Mouse (Mus musculus) MEL (cell line): Measurements from ENCODE around the gene Fam171b. TPM values are rescaled to one million over a fixed set of nuclear protein-coding genes. Genes with fewer than 3 reads are reported as not detected.

Experiments
- DNase-seq: peaks from one replicate; pipeline ENCODE4 v3.0.0; 2011; ENCODE audit warnings: low read depth, low spot score
- H3K27ac ChIP-seq: 2 replicates; pipeline ENCODE4 v1.5.1; 2012; ENCODE audit warnings: low read depth, mild to moderate bottlenecking, control low read depth, low read length, moderate library complexity; ENCODE audit not compliant: control insufficient read depth
- H3K27me3 ChIP-seq, 2 experiments: fragments of 150-350 bp in 1 of 2; sonication (generic) in 1 of 2; 2 replicates each; pipeline ENCODE4 v1.6.1; 2012; ENCODE audit warnings: low read length in 2 of 2, mild to moderate bottlenecking in 2 of 2, improper control_type of control experiment in 1 of 2, moderate library complexity in 1 of 2; ENCODE audit not compliant: insufficient read depth in 2 of 2, control insufficient read depth in 1 of 2
- H3K36me3 ChIP-seq, 2 experiments: 2 replicates each; pipeline ENCODE4 v1.6.1; 2012 to 2014; ENCODE audit warnings: low read length in 2 of 2, improper control_type of control experiment in 1 of 2, inconsistent platforms in 1 of 2, mild to moderate bottlenecking in 1 of 2; ENCODE audit not compliant: insufficient read depth in 2 of 2, control insufficient read depth in 1 of 2
- H3K4me1 ChIP-seq, 2 experiments: fragments of 150-350 bp in 1 of 2; sonication (generic) in 1 of 2; 2 replicates each; pipeline ENCODE4 v1.6.1; 2012; ENCODE audit warnings: low read length in 2 of 2, improper control_type of control experiment in 1 of 2, mild to moderate bottlenecking in 1 of 2; ENCODE audit not compliant: insufficient read depth in 2 of 2, control insufficient read depth in 1 of 2
- H3K4me3 ChIP-seq, 2 experiments: fragments of 150-350 bp in 1 of 2; sonication (generic) in 1 of 2; 2 replicates each; pipeline ENCODE4 v1.5.1; 2012; ENCODE audit warnings: low read depth in 2 of 2, low read length in 2 of 2, mild to moderate bottlenecking in 2 of 2, moderate library complexity in 2 of 2, control low read depth in 1 of 2, improper control_type of control experiment in 1 of 2; ENCODE audit not compliant: control insufficient read depth in 1 of 2, insufficient read depth in 1 of 2
- H3K79me2 ChIP-seq: 2 replicates; pipeline ENCODE4 v1.6.1; 2012; ENCODE audit warnings: mild to moderate bottlenecking, low read length, moderate library complexity; ENCODE audit not compliant: control insufficient read depth, poor library complexity, insufficient read depth
- H3K9ac ChIP-seq: 2 replicates; pipeline ENCODE4 v1.6.1; 2012; ENCODE audit warnings: low read depth, mild to moderate bottlenecking, control low read depth, low read length, moderate library complexity; ENCODE audit not compliant: control insufficient read depth, poor library complexity, severe bottlenecking
- H3K9me3 ChIP-seq: fragments of 150-350 bp; sonication (generic); replicated peaks from 2 replicates; pipeline ENCODE4 v1.6.1; 2012; ENCODE audit warnings: mild to moderate bottlenecking, low read length, improper control_type of control experiment, moderate library complexity; ENCODE audit not compliant: insufficient read depth
- E2F4 ChIP-seq: IDR thresholded peaks from 2 replicates; pipeline ENCODE4 v1.6.1; 2011; ENCODE audit warnings: low read depth, low read length, improper control_type of control experiment, borderline replicate concordance
- ELF1 ChIP-seq: IDR thresholded peaks from 2 replicates; pipeline ENCODE4 v1.6.1; 2014; ENCODE audit warnings: low read depth, mild to moderate bottlenecking, inconsistent platforms, low read length, improper control_type of control experiment, moderate library complexity
- ETS1 ChIP-seq: IDR thresholded peaks from 2 replicates; pipeline ENCODE4 v1.6.1; 2012; ENCODE audit warnings: low read depth, mild to moderate bottlenecking, inconsistent platforms, low read length, improper control_type of control experiment, moderate library complexity
- GABPA ChIP-seq: IDR thresholded peaks from 2 replicates; pipeline ENCODE4 v1.6.1; 2012; ENCODE audit warnings: low read depth, mild to moderate bottlenecking, inconsistent platforms, low read length, improper control_type of control experiment, moderate library complexity
- KAT2A ChIP-seq: conservative IDR thresholded peaks from 2 replicates; pipeline ENCODE4 v1.6.1; 2012; ENCODE audit warnings: low read depth, low read length, improper control_type of control experiment, inconsistent platforms
- MAZ ChIP-seq: IDR thresholded peaks from 2 replicates; pipeline ENCODE4 v1.6.1; 2012; ENCODE audit warnings: low read depth, mild to moderate bottlenecking, inconsistent platforms, low read length, improper control_type of control experiment
- NRF1 ChIP-seq: IDR thresholded peaks from 2 replicates; pipeline ENCODE4 v1.6.1; 2014; ENCODE audit warnings: low read depth, mild to moderate bottlenecking, inconsistent platforms, low read length, improper control_type of control experiment, moderate library complexity; ENCODE audit not compliant: poor library complexity, insufficient read depth, severe bottlenecking
- POLR2A ChIP-seq, 2 experiments: IDR thresholded peaks; 2 replicates each; pipeline ENCODE4 v1.6.1; 2011 to 2012; ENCODE audit warnings: low read length in 2 of 2, mild to moderate bottlenecking in 2 of 2, control low read depth in 1 of 2, improper control_type of control experiment in 1 of 2, low read depth in 1 of 2, moderate library complexity in 1 of 2; ENCODE audit not compliant: control insufficient read depth in 1 of 2, insufficient read depth in 1 of 2, poor library complexity in 1 of 2
- POLR2AphosphoS2 ChIP-seq: IDR thresholded peaks from 2 replicates; pipeline ENCODE4 v1.6.1; 2011; ENCODE audit warnings: low read length, improper control_type of control experiment
- RCOR1 ChIP-seq: IDR thresholded peaks from 2 replicates; pipeline ENCODE4 v1.6.1; 2012; ENCODE audit warnings: low read depth, mild to moderate bottlenecking, inconsistent platforms, low read length, improper control_type of control experiment
- SMC3 ChIP-seq: IDR thresholded peaks from 2 replicates; pipeline ENCODE4 v1.6.1; 2011; ENCODE audit warnings: low read depth, low read length, improper control_type of control experiment
- TCF12 ChIP-seq: IDR thresholded peaks from 2 replicates; pipeline ENCODE4 v1.6.1; 2014; ENCODE audit warnings: low read depth, mild to moderate bottlenecking, inconsistent platforms, low read length, improper control_type of control experiment, moderate library complexity
- USF1 ChIP-seq: IDR thresholded peaks from 2 replicates; pipeline ENCODE4 v1.6.1; 2014; ENCODE audit warnings: low read depth, mild to moderate bottlenecking, inconsistent platforms, low read length, improper control_type of control experiment, moderate library complexity
- USF2 ChIP-seq, 2 experiments: IDR thresholded peaks; 2 replicates each; pipeline ENCODE4 v1.6.1; 2011 to 2012; ENCODE audit warnings: improper control_type of control experiment in 2 of 2, low read length in 2 of 2, borderline replicate concordance in 1 of 2, inconsistent platforms in 1 of 2, low read depth in 1 of 2, mild to moderate bottlenecking in 1 of 2; ENCODE audit not compliant: insufficient read depth in 1 of 2
- ZMIZ1 ChIP-seq: IDR thresholded peaks from 2 replicates; pipeline ENCODE4 v1.6.1; 2012; ENCODE audit warnings: low read depth, mild to moderate bottlenecking, inconsistent platforms, low read length, improper control_type of control experiment, moderate library complexity
- polyA plus RNA-seq, 2 experiments: library from polyadenylated mRNA; stranded (reverse) in 1 of 2; unstranded in 1 of 2; fragments of >175 nt in 1 of 2; fragments of >200 nt in 1 of 2; gene quantifications; 2 replicates each; pipeline versions ENCODE4 v1.2.1 to v1.2.4; 2012; ENCODE audit warnings: low replicate concordance in 2 of 2, low read depth in 1 of 2; ENCODE audit not compliant: insufficient read length in 2 of 2, insufficient read depth in 1 of 2, missing spikeins in 1 of 2
- total RNA-seq: library from RNA; depleted of rRNA; stranded (reverse); fragments of 300-350 nt; gene quantifications from 2 replicates; pipeline ENCODE4 v1.2.3, GENCODE M21; 2012

Fam171b gene
- total and polyA plus RNA-seq, 3 experiments = not detected

- TF ChIP-seq E2F4 = no peak
- TF ChIP-seq, all 39 proteins: peak for 0
- no peak for DNase-seq
These were observed 12.7 kb downstream of the Fam171b start for GRCm38 (mm10) chr2:83825161-83825560.

DNA sequence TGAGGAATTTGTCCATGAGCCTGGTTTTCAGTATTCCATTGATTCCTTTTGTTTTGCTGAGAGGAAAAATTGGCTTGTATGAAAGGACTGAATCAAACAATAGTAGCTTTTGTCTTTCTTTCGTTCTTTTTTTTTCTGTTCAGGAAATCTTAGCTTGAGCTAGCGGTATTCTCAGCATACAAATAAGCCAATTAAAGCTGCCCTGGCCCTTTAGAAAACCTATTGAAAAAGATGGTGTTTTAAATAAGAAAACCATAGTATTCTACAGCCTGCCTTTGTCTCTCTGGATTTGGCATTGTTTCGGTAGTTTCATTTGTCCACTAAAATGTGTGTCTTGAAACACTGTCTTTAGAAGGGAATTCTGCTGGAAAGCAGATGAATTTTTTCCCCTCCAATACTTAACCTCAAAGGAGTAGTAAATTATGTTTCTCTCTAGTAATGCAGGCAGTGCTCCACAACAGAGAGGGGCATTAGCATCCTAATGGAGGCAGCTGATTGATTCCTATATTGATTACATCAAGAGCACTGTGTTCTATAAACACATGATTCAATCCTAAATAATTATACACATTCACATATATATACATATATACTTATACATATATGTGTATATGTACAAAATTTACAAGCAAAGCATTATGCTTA, 16.6 kb downstream of the Fam171b start:
- H3K9me3 ChIP-seq = no peaks in the 10 kb centered on the region
- no peak overlapping the region for H3K27ac ChIP-seq
- no peak overlapping the region for H3K9ac ChIP-seq
- no peaks in the 10 kb centered on the region for H3K4me1 ChIP-seq
- no peak for DNase-seq
- no peaks in the 10 kb centered on the region for H3K36me3 ChIP-seq
- TF ChIP-seq RCOR1 (no peak), SMC3 (no peak), ZMIZ1 (no peak), USF1 (no peak), GABPA (no peak), POLR2A (IDR thresholded peaks at IDR 0.05; ENCODE audit: control insufficient read depth in 1 of 2, insufficient read depth in 1 of 2, low read depth in 1 of 2, low read length in 2 of 2, poor library complexity in 1 of 2) (no peak), KAT2A (no peak), USF2 (IDR thresholded peaks at IDR 0.05; ENCODE audit: borderline replicate concordance in 1 of 2, insufficient read depth in 1 of 2, low read depth in 1 of 2, low read length in 2 of 2) (no peak), ELF1 (no peak), ETS1 (no peak), TCF12 (no peak), NRF1 (no peak), POLR2AphosphoS2 (no peak), MAZ (no peak)
- peaks cover 2 to 4% of the 10 kb centered on the region in 2 experiments; a peak in 3 of 4 replicates for H3K27me3 ChIP-seq
- no peak overlapping the region for H3K4me3 ChIP-seq
- H3K79me2 ChIP-seq = no peaks in the 10 kb centered on the region

More at GRCm38 (mm10) chr2:83825161-83825560, 12.7 kb downstream of the Fam171b start:
- Histone ChIP-seq H3K4me1 (no peaks in the 10 kb centered on the region), H3K4me3 (no peak overlapping the region), H3K27ac (no peak overlapping the region), H3K9ac (no peak overlapping the region), H3K27me3 (peaks cover 0 to 1% of the 10 kb centered on the region in 2 experiments; a peak in 2 of 4 replicates), H3K36me3 (no peaks in the 10 kb centered on the region), H3K79me2 (no peaks in the 10 kb centered on the region), H3K9me3 (no peaks in the 10 kb centered on the region)
